Mouse (Mus musculus) splenic B cell, adult 2 months (primary cell): ENCODE results near the gene Plcb4.

Source experiments
- DNase-seq: peaks from one replicate; pipeline ENCODE4 v3.0.0-alpha.2; 2011; ENCODE audit warnings: low read depth, low spot score
- H3K27me3 ChIP-seq: 2 replicates; pipeline ENCODE4 v1.6.1; 2012; ENCODE audit warnings: mild to moderate bottlenecking, low read length, moderate library complexity, mixed read lengths; ENCODE audit not compliant: control insufficient read depth, poor library complexity, insufficient read depth, severe bottlenecking
- H3K36me3 ChIP-seq: 2 replicates; pipeline ENCODE4 v1.6.1; 2012; ENCODE audit warnings: mild to moderate bottlenecking, low read length, moderate library complexity, mixed read lengths; ENCODE audit not compliant: control insufficient read depth, poor library complexity, insufficient read depth, severe bottlenecking

Gene Plcb4

DNA sequence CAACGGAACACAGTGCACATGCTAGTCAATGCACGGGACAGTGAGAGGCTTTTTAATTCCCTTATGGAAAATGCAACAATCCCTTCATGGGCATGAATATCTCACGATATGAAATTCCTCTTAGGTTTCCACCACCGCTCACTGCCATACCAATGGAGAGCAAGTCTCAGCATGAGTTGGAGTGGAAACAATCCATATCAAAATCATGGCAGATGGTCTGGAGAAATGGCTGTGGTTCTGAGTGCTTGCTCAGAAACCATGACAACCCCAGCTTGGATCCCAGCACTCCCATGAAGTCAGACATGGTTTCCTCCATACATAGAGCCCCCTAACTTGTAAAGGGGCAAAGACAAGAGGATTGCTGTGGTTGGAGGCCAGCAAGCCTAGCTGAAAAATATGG lies 389.7 kb downstream of the Plcb4 start:
- Histone ChIP-seq H3K36me3 (no peaks in the 10 kb centered on the region), H3K27me3 (no peaks in the 10 kb centered on the region)
- no peak for DNase-seq

DNA sequence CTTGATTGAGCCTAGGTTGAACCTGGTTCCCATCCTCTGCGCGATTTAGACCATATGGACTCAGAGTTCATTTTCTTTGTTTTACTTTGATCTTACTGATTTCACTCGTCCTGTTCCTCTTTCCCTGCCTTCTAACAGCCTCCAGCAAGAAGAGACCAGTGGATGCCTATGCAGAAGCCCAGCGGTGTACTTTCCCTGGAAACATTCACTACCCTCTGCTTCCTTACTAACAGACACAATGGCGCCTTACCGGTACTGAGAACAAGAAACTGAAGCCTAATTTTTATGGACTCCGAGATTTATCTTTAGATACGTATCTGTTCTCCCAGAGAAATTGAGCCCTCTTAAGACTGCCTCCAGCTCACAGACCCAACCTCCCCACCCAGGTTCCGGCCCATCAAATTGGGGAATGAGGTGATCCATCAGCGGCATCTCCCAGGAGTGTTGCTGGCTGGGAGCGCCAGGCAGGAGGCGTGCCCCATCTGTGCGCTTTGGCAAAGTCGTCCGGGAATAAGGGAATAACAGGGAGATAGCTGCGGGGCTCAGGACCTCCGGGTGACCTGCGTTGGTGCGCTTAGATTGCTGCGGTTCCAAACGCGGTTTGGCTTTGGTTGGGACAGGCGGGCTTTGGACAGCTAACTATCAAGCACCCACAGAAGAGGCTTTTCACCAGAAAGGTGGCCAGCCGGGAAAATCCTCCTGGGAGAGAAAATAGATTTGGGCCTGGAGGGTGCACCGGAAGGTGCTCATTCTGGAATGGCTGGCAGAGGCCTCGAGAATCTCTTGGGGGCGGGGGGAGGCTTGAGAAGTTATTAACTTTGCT lies 392.2 kb downstream of the Plcb4 start:
- DNase-seq = no peak
- Histone ChIP-seq H3K36me3 (no peaks in the 10 kb centered on the region), H3K27me3 (no peaks in the 10 kb centered on the region)

DNA sequence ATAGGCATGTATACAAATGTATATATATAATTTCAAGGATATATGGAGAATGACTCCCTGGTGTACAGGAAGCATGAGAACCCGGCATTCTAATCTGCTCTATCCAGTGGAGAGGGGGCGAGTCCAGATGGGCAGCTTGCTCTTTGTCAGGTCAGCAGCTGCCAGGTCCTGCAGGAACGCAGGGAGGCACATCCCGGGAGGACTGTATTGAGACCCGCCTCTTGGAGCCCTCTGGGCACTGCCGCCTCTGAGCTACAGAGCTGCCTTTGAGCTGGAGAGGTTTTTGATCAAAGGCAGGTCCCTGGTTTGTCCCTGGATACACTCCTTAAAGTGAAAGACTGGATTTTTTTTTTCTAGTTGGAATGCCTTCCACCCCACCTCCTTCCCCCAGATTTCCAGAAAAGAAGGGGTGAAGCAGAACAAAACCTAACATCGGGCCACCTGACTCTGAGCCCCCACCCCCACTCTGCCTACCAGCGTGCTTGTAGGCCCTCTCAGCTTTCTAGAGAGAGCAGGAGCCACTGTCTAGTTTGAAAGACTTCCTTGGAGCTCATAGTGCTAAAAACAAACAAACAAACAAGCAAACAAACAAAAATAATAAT lies 393.0 kb downstream of the Plcb4 start, which contains the start of gene Lamp5:
Gene Lamp5, plus strand, starts transcription at position 552 of the 602 bp plus-strand sequence.
- H3K27me3 ChIP-seq = no peaks in the 10 kb centered on the region
- no peak for DNase-seq
- no peaks in the 10 kb centered on the region for H3K36me3 ChIP-seq

DNA sequence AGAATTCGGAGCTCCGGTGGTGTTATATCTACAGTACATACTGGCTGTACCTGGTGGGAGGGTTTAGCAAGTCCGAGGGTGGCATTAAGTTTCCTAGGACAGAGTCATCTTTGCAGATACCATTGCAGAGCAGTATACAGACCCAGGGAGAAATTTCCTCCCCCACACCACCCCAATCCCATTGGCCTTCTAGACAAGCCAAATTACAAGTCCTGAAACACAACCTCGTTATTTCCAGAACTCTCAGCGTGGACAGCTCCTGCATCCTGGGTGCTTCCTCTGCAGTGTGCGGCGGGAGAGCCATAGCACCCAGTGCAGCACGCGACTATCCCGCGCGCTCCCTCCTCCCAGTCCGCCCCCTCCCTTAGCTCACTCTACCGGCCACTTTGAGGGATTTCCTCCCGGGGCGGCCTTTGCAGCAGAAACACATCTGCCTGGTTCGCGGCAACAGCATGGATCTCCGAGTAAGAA lies 399.1 kb downstream of the Plcb4 start:
- DNase-seq = no peak
- H3K27me3 ChIP-seq = no peaks in the 10 kb centered on the region
- no peaks in the 10 kb centered on the region for H3K36me3 ChIP-seq

DNA sequence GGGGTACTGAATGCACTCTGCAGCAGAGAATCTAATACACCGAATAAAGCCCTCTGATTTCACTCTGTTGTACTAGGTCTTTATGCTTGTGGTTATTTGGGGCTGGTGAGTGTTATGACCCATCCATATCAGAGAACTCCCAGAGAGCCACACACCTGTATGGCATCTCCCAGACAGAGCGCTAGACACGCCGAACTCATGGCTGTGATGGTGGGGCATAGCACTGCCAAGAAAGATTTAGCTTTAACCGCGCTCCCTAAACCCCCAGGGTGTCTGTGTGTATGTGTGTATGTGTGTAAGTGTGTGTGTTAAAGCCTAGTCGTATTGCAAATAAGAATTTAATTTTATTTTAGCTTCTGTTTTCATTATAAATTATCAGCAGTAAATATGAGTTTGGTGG lies 399.6 kb downstream of the Plcb4 start:
- DNase-seq = no peak
- H3K27me3 ChIP-seq = no peaks in the 10 kb centered on the region
- H3K36me3 ChIP-seq = no peaks in the 10 kb centered on the region

DNA sequence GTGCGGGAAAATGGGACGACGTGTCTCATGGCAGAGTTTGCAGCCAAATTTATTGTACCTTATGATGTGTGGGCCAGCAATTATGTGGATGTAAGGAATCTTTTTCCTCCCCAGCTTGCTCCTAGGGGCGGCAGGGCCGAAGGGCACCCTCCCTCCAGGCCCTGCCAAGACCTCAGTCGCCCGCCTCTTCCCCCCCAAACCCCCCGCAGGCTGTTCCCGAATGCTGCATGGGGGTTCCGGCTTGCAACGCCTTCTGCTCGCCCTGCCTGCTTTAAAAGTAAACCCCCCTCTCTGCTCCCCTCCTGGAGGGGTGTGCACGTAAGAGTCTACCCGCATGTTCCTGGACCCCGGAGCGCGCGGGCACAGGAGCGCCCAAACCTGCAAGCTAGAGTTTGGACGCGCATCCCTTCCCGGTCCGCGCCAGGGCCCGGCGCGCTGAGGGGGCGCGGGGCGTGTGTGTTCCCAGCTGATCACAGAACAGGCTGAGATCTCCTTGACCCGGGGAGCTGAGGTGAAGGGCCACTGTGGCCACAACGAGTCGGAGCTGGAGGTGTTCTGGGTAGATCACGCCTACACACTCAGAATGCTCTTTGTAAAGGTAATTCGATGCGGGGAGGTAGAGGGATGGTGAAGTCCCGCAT lies 400.3 kb downstream of the Plcb4 start:
- no peak for DNase-seq
- Histone ChIP-seq H3K36me3 (no peaks in the 10 kb centered on the region), H3K27me3 (no peaks in the 10 kb centered on the region)
